Mouse (Mus musculus) bone marrow, adult 2 months (tissue): Measurements from ENCODE around the gene Sgms2.

Source experiments
- CTCF ChIP-seq: fragments of 200-500 bp; IDR thresholded peaks from 2 replicates; pipeline ENCODE4 v1.5.1; 2011; ENCODE audit warnings: low read length, control low read depth; ENCODE audit not compliant: control insufficient read depth, insufficient read depth
- POLR2A ChIP-seq: fragments of 200-500 bp; IDR thresholded peaks from 2 replicates; pipeline ENCODE4 v1.6.1; 2011; ENCODE audit warnings: low read depth, mild to moderate bottlenecking, control low read depth, low read length, borderline replicate concordance; ENCODE audit not compliant: control insufficient read depth

- TF ChIP-seq CTCF, result no peak
- no peak for TF ChIP-seq POLR2A
Observed at GRCm38 (mm10) chr3:131335117-131335547, 156.1 kb downstream of the Sgms2 start.
